Mouse (Mus musculus): ENCODE measurements around the gene Hat1.

Gene Hat1

DNA sequence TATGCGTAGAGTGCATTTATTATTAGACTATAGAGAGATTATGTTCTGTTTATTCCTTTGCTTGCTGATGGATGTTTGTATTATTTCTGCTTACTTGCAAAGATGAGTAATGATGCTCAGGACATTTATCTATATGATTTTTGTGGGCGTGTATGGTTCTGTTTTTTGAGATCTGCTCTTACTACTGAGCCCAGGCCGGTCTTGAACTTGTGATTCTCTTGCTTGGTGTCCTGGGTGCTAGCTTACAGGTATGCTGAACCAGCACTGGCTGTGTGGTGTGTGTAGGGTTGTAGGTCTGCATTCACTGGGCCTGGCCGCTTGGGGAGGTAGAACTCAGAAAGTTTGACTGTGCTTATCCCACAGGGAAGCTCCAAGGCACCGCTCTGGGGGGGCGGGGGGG is 72.4 kb downstream of the Hat1 start:
- no peak for DNase-seq (ENCODE audit: extremely low spot score, low read depth, low spot score)

DNA sequence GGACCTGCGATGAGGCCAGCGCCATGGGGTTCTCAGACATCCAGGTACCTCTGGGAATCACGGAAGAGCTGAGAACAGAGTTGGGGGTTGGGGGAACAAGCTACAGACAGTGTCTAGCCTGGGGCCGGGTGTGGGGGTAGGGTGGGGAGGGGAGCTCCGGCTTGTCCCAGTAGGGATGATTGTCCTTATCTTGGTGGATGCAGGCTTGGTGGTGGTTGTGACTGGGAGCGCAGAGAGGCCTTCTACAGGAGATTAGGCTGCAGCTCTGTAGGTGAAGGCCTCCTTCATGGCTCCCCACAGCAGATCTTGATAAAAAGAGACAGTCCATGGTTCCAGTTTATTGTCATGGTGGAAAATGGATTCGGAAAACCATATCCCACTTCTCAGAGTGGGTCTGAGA is 72.8 kb downstream of the Hat1 start:
- DNase-seq (ENCODE audit: extremely low spot score, low read depth, low spot score) = no peak

DNA sequence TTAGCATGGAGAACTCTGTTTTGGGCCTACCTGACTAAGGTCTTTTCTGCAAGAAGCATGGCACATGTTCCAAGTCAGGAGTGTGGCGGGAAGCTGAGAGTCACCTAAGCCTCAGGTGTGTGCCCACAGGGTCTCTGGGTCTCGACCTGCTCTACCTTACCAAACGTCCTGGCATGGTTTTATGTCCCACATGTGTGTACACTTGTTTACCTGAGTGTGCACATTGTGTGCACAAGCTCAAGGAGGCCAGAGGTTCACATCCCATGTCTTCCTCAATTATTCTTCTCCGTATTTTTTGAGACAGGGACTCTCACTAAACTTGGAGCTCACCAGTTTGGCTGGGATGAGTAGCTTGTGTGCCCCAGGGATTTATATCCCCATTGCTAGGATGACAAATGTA is 73.3 kb downstream of the Hat1 start:
- DNase-seq (ENCODE audit: extremely low spot score, low read depth, low spot score) = no peak

DNA sequence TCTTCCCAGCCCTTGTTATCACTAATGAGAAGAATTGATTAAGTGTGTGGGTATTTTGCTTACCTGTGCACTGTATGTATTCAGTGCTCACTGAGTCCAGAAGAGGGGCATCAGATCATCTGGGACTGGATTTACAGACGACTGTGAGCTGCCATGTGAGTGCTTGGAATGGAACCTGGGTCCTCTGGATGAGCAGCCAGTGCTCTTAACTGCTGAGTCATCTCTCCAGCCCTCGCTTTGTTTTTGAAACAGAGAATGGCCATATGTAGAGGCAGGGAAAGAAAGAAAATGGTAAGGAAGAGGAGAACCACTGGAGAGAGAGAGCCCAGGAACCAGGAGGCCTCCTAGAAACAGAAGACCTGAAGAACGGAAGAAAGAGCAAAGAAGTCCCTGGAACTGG is 73.8 kb downstream of the Hat1 start:
- no peak for DNase-seq (ENCODE audit: extremely low spot score, low read depth, low spot score)

DNA sequence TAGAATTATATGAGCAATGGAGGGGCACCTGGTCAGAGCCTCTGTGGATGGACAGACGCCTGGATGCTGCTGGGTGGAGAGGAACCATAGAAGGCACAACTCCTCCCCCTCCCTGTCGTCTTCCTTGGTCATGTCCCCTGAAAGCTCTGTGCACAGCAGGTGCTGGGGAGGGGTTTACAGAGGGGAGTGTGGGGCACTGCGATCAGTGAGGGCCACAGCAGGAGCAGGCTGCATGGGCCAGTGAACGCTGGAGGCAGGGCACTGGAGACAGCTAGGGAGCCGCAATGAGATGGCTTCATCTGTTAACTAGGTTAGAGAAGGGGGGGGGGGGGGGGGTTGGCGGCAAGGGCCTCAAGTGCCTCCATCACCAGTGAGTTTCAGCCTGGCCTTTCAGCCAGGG is 77.3 kb downstream of the Hat1 start:
- DNase-seq (ENCODE audit: extremely low spot score, low read depth, low spot score) = no peak

DNA sequence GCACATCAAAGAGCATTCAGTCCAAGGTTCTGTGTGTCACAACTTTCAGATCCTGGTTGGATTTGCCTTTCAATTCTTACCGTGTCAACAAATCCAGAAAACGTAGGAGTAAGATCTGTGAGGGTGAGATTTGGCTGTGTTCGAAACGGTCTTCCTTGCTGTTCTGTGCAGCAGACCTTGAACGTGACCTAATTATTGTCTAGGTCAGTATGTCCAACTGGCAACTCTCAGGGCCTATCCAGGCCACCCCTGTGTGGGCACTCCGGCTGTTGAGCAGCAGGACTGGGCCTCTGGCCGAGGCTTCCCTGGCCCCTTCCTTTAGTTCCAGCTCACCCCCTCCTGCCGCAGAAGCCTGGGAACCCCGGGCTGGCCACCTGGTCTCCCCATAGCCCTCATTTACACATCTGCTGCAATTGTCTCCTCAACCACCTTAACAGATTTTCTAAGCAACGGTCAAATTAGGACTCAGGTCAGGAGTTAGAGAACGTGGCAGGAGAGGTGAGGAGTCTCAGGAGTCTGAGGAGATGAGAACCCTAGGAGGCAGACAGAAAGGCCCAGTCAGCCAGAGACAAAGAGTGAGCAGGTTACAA is 78.2 kb downstream of the Hat1 start:
- DNase-seq (ENCODE audit: extremely low spot score, low read depth, low spot score) = no peak

DNA sequence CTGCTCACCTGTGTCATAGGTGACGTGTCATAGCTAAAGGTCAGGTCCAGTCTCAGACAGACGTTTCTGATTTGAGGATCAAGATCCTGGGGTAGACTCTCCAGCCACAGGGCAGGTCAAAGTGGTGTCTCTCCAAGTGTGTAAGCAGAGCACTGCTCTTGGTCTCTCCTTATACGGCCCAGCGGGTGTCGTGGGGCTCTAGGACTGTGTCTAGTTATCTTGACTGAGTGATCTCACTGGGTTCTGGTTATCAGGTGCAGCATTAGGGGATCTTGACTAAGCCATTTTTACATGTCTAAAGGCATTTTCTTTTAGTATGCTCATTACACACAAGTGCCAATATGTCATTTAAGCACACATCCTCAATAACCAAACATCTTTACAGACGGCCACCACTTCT is 82.3 kb downstream of the Hat1 start:
- DNase-seq (ENCODE audit: extremely low spot score, low read depth, low spot score) = no peak

DNA sequence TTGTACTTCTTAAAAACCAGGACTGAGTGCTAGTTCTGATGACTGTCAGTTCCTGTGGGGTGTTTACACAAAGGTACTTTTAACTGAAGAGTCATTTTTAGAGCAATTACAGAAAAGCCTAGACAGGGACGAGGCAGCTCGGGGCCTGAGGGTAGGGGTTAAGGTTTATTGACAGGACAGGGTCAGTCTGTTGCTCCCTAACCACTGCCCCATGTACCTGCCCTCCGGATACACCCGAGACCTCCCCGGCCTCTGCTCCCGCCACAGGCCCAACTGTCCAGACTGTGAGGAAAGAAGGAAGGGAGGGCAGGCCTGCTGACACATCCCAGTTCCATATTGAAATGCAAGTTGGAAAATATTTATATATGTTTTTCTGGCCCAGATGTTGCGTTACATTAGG is 85.1 kb downstream of the Hat1 start:
- DNase-seq (ENCODE audit: extremely low spot score, low read depth, low spot score) = no peak

DNA sequence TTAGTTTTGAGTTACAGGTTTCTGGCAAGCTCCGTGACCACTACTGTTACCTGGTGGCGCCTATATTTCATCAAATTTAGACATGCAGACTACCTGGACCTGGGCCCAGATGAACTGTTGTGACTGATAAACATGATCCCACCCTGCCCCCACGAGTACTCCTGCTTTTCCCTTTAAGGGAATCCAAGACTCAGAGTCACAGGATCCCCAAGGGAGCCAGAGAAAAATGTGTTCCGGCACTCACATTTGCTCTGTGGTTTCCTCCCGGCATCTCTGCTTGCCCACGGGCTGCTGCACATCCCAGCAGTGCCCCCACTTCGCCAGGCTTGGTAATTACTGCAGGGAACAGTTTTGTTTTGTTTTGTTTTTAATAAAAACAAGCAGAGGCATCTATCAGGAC is 85.6 kb downstream of the Hat1 start:
- DNase-seq (ENCODE audit: extremely low spot score, low read depth, low spot score) = no peak

DNA sequence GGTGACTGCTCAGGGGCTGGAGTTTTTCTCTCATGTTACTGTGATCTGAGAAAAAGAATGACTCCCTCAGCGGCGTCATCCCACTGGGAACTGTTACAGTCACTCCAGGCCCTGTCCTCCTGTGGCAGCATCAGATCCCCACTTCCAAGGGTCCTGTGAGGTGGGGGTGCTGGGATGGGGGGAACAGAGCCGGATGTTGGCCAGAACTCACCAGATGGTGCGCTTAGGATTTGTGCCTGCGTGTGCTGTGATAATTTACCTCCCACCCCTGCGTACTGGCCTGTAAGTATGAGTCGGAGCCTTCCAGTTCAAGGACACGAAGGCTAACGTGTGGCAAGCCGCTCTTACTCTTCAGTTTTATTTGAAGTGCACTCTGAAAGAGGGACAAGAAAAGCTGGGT is 86.6 kb downstream of the Hat1 start:
- no peak for DNase-seq (ENCODE audit: extremely low spot score, low read depth, low spot score)

DNA sequence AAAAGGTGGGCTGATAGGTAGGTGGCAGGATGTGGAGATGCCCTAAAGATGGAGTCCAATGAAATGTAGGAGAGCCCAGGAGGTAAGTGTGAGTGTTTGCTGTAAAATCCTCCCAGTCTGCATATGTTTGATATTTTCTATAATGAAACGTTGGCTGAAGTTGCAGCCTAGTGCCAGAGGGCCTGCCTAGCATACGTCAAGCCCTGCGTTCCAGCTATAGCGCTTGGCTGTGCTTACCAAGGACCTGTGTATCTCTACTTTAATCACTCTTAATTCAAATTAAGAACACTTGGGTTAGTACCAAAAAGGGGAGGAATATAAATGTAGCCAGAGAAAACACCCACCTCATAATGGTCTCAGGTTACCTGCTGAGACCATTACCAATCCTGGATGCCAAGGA is 87.0 kb downstream of the Hat1 start:
- no peak for DNase-seq (ENCODE audit: extremely low spot score, low read depth, low spot score)

DNA sequence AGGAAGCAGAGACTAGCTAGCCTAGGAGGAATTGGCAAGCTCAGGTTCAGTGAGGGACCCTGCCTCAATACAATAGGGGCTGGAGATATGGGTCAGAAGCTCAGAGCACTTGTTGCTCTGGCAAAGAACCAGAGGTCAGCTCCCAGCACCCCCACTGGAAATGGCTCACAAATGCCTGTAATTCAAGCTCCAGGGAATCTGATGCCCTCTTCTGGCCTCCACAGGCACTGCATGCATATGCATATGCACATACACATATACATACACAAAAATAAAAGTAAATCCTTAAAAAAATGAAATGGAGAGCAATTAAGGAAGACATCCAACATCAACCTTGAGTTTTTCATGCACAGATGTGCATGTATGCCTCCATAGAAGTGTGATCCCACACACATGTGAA is 89.0 kb downstream of the Hat1 start:
- no peak for DNase-seq (ENCODE audit: extremely low spot score, low read depth, low spot score)

DNA sequence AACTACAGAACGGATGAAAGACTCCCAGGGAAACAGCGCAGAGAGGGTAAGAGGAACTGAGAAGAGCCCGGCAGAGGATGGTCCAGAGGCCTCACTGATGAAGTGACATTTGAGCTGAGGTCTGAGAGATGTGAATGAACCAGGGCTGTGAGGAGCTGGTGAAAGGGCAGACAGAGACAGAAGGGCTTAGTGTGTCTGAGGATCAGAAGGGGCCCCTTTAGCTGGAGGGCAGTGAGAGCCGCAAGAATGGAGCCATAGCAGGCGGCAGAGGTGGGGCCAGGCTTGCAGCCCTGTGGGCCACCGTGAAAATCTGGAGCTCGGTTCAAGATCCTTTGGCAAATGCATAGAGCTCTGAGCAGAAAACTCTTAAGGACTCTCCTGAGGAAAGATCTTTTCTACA is 91.2 kb downstream of the Hat1 start:
- no peak for DNase-seq (ENCODE audit: extremely low spot score, low read depth, low spot score)

DNA sequence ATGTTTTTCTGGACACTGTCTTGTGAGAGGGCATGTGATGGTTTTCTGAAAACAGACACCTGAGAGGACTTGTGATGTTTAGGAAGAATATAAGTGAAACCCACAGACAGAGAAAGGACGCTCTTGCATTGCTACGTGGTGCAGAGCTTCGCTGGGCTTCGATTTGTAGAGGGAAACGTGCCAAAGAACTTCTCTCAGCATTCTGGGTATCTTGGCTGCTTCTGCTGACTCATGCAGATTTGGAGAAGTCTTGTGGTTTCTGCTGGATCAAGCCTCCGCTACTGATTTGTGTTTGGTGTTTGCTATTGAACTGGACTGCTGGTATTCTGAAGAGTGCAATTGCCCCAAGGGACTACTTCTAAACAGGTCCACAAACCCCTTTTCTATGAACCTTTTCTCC is 93.1 kb downstream of the Hat1 start:
- DNase-seq (ENCODE audit: extremely low spot score, low read depth, low spot score) = no peak

DNA sequence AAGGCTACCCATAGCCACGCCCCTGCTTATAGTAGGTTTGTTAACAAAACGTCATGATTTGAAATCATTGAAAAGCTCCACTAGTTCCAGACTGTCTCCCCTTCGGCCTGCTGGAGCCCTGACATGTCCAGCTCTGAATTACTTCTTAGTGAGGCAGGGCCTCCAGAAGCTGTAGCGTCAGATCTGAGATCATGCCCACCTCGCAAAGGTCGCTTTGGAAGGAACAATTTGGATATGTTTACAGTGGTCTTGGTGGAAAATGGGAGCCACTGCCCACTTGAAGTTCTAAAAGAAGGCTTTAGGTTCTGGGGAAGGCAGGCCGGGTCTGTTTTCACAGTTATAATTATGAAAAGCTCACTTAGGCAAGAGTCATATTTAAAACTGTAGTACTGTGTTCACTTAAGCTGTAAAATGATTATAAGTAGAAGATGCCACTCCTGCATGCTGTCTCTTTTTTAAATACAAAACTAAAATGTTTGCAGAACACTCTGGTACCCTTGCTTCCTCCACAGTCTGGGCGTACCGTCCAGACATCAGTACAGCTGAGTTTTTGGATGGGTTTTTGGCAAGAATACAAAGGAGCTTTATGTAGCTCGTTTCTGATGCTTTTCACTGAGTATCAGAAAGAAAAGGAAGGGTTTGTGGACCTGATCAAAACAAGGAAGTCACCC is 94.4 kb downstream of the Hat1 start:
- DNase-seq (ENCODE audit: extremely low spot score, low read depth, low spot score) = no peak

DNA sequence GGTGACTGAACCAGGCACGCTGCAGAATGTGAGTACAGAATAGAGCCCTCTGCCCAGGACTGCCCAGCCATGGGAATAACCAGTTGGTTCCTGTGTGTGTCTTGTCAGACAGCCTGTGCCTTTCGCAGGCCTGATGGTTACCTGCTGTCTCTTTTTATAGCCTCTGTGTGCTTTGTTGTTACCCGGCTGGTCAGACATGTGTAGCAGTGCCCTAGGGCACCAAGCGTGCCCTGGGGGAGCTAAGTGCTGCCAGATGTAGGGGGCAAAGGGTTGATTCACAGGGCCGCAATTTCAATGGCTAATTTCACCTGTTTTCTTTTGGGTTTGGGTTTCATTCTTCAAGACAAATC is 94.9 kb downstream of the Hat1 start:
- no peak for DNase-seq (ENCODE audit: extremely low spot score, low read depth, low spot score)

All from hindlimb bud, embryonic 11.5 days (tissue).